Mouse (Mus musculus) lung, adult 2 months (tissue): Measurements from ENCODE around the gene Ankrd12.

Experiments used
- CTCF ChIP-seq: fragments of 200-500 bp; IDR thresholded peaks from 2 replicates; pipeline ENCODE4 v1.5.1; 2011; ENCODE audit warnings: mild to moderate bottlenecking, low read length, control low read depth; ENCODE audit not compliant: insufficient read depth
- POLR2A ChIP-seq: fragments of 200-500 bp; IDR thresholded peaks from 2 replicates; pipeline ENCODE4 v1.6.1; 2011; ENCODE audit warnings: low read depth, mild to moderate bottlenecking, control low read depth, low read length, borderline replicate concordance; ENCODE audit errors: extremely low read depth

GRCm38 (mm10) chr17:65956140-65956539 lies 120.7 kb downstream of the Ankrd12 start:
- TF ChIP-seq POLR2A (no peak), CTCF (no peak)
